Mouse (Mus musculus) forebrain, embryonic 16.5 days (tissue): ENCODE data around the gene Spry2. TPM values are rescaled to one million over a fixed set of nuclear protein-coding genes. Genes with fewer than 3 reads are reported as not detected.

ENCODE experiments used
- ATAC-seq: fragments of 200-750 bp; cut with Nextera tagmentation; 2 replicates; pipeline ENCODE4 v1.8.0; 2017; ENCODE audit warnings: mild to moderate bottlenecking, moderate library complexity
- H3K27ac ChIP-seq: fragments of 300-500 bp; sonication (generic); 2 replicates; pipeline ENCODE4 v1.5.1; 2014; ENCODE audit warnings: low read length, control low read depth
- H3K27me3 ChIP-seq: fragments of 300-500 bp; sonication (generic); replicated peaks from 2 replicates; pipeline ENCODE4 v1.6.1; 2014; ENCODE audit warnings: low read length; ENCODE audit not compliant: control insufficient read depth, insufficient read depth
- H3K36me3 ChIP-seq: fragments of 300-500 bp; sonication (generic); 2 replicates; pipeline ENCODE4 v1.6.1; 2014; ENCODE audit not compliant: control insufficient read depth, insufficient read depth
- H3K4me1 ChIP-seq: fragments of 300-500 bp; sonication (generic); replicated peaks from 2 replicates; pipeline ENCODE4 v1.6.1; 2014; ENCODE audit warnings: low read length; ENCODE audit not compliant: control insufficient read depth, insufficient read depth
- H3K4me2 ChIP-seq: fragments of 300-500 bp; sonication (generic); 2 replicates; pipeline ENCODE4 v1.6.1; 2014; ENCODE audit warnings: mild to moderate bottlenecking, low read length, control low read depth
- H3K4me3 ChIP-seq: fragments of 300-500 bp; sonication (generic); replicated peaks from 2 replicates; pipeline ENCODE4 v1.5.1; 2014; ENCODE audit warnings: mild to moderate bottlenecking, low read length, control low read depth
- H3K9ac ChIP-seq: fragments of 300-500 bp; sonication (generic); replicated peaks from 2 replicates; pipeline ENCODE4 v1.6.1; 2014; ENCODE audit warnings: low read depth, low read length, control low read depth
- H3K9me3 ChIP-seq: fragments of 300-500 bp; sonication (generic); 2 replicates; pipeline ENCODE4 v1.6.1; 2016; ENCODE audit warnings: low read length; ENCODE audit not compliant: control insufficient read depth
- WGBS: fragments of 180-500 bp; shearing (Covaris S2); extraction: QIAGEN DNeasy Blood & Tissue Kit; methylation state at CpG from one replicate; pipeline ENCODE4 v1.1.7; 2014; 5-methylcytosine and 5-hydroxymethylcytosine counted together
- polyA plus RNA-seq: library from polyadenylated mRNA; unstranded; fragments of >200 nt; fragmentation: Nextera tagmentation; extraction: Ambion mirVana; gene quantifications from 2 replicates; pipeline ENCODE4 v1.2.1, GENCODE M21; 2015

Gene Spry2
- polyA plus RNA-seq, 1 experiment from 2014 or later: 29.6 TPM

DNA sequence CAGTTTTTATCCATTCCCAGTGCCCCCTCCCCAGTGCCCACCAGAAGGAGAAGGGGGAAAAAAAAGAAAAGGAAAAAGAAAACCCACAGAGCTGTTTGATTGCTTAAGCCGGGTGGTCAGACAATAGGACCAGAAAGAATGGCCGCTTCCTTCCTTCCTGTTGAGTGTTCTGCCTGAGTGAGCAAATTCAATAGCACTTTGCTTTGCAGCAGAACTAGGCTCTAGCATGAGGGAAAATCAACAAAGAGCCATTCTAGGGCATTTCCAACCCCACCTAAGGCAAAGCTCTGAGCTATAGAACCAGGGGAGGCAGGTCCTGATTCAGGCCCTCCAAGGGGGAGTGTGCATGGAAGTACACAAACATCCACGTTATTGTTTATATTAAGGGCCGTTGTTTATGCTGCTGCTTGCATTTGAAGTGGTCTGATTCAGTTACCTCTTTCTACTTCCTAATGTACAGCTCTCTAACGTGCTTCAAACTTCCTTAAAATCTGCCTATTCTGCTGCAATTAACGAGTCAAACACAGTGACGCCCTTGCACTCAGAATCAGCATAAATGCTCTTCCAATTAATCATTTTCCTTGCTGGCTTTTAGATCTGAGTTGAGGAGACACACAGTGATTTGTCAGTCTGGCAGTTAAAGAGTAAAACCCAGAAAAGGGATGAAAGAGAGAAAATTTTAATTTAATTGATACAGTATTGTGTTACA lies 45.1 kb downstream of the Spry2 start:
- peak; percentile 91 for ATAC-seq
- Histone ChIP-seq H3K27me3 (no peaks in the 10 kb centered on the region), H3K9me3 (no peaks in the 10 kb centered on the region), H3K4me2 (peak overlapping the region; percentile 8; the same call in 1 of the 2 replicates), H3K27ac (peak overlapping the region; percentile 34), H3K4me3 (no peak overlapping the region), H3K4me1 (peaks cover 5% of the 10 kb centered on the region), H3K9ac (no peak overlapping the region), H3K36me3 (no peaks in the 10 kb centered on the region)
- whole genome bisulfite sequencing: 1% methylated on average over 7 of the region's 7 CpGs

Other genes with a start within 250 kb of the Spry2 start
- gene Trim52, start 209.4 kb upstream of the Spry2 start, polyA plus RNA-seq: not detected in 2 replicates